Mouse (Mus musculus) MEL (cell line): Measurements from ENCODE around the gene Rexo4.

Experiments used
- CHD2 ChIP-seq: IDR thresholded peaks from 2 replicates; pipeline ENCODE4 v1.6.1; 2011; ENCODE audit warnings: low read length, improper control_type of control experiment
- CTCF ChIP-seq, 3 experiments: IDR thresholded peaks in 2 of 3; conservative IDR thresholded peaks in 1 of 3; 2 replicates each; pipeline ENCODE4 v1.5.1; 2011 to 2012; ENCODE audit warnings: low read length in 3 of 3, low read depth in 2 of 3, mild to moderate bottlenecking in 2 of 3, improper control_type of control experiment in 1 of 3, inconsistent platforms in 1 of 3, mixed read lengths in 1 of 3, moderate library complexity in 1 of 3; ENCODE audit not compliant: control insufficient read depth in 1 of 3, insufficient read depth in 1 of 3, poor library complexity in 1 of 3, severe bottlenecking in 1 of 3
- POLR2AphosphoS2 ChIP-seq: IDR thresholded peaks from 2 replicates; pipeline ENCODE4 v1.6.1; 2011; ENCODE audit warnings: low read length, improper control_type of control experiment
- TAL1 ChIP-seq: IDR thresholded peaks from 2 replicates; pipeline ENCODE4 v1.6.1; 2012; ENCODE audit warnings: mild to moderate bottlenecking, inconsistent platforms, low read length, moderate library complexity, mixed read lengths
- TCF12 ChIP-seq: IDR thresholded peaks from 2 replicates; pipeline ENCODE4 v1.6.1; 2014; ENCODE audit warnings: low read depth, mild to moderate bottlenecking, inconsistent platforms, low read length, improper control_type of control experiment, moderate library complexity
- ZC3H11A ChIP-seq: IDR thresholded peaks from 2 replicates; pipeline ENCODE4 v1.6.1; 2012; ENCODE audit warnings: low read depth, mild to moderate bottlenecking, inconsistent platforms, low read length, improper control_type of control experiment

DNA sequence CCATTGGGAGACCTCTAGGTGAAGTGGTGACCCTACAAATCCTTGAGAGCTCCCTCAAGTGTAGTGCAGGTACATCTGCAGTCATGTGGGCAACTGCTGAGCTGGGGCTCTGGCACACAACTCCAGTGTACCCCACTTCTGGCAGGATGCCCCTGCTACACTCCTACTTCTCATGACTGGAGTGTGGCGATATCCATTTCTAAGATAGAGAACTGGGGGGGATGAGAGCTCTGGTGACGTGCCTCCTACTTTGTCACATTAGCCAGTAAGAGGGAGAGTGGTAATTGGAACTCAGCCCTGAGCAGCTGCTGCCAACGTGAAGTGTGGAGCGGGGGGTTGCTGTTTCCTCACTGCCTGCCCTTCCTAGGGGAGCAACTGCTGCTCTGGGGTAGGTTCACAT is 42.1 kb upstream of the Rexo4 start:
- no peak for TF ChIP-seq POLR2AphosphoS2
- 0 out of 2 replicates have a peak, but pooled peaks have one; percentile 10 for TF ChIP-seq TAL1
- TF ChIP-seq ZC3H11A = no peak
- no peak for TF ChIP-seq CTCF (IDR thresholded peaks at IDR 0.05 in 2 of 3, conservative IDR thresholded peaks at IDR 0.05 in 1 of 3; ENCODE audit: control insufficient read depth in 1 of 3, insufficient read depth in 1 of 3, low read depth in 2 of 3, low read length in 3 of 3, poor library complexity in 1 of 3, severe bottlenecking in 1 of 3)
- TF ChIP-seq CHD2 = no peak
- TF ChIP-seq TCF12 = peak; percentile 72
